In genomic region chr1:171561639-171562225, GRCm38 (mm10) we compare ENCODE assay signal across 17 mouse cellular contexts. TPM values are rescaled to one million over a fixed set of nuclear protein-coding genes. Genes with fewer than 3 reads are reported as not detected.
DNase-seq lines count a peak whose midpoint lies in the region; ATAC-seq lines count a peak whose summit lies in the region.
"Had no signal": no experiment of that assay in that cellular context is flagged by ENCODE, and none has a peak within 500 bp of the region (broad histone marks: within the 10 kb centered on the region; RNA-seq: fewer than 3 reads in every experiment).

No protein-coding gene starts in this region.

- H3K27ac ChIP-seq in midbrain, embryonic 11.5 days (ENCODE audit: low read depth, low read length) = no peak overlapping the region
- H3K27ac ChIP-seq in midbrain, embryonic 13.5 days = no peak overlapping the region
- H3K27ac ChIP-seq: forebrain, embryonic 10.5 days; heart, adult 2 months; limb, embryonic 10.5 days had no signal

- no peak for DNase-seq in midbrain, embryonic 11.5 days (ENCODE audit: low spot score, missing footprints)
- DNase-seq in R1 (ENCODE audit: low read depth, low spot score) = peak; percentile 76
- DNase-seq in liver = peak; percentile 30
- DNase-seq in left cerebral cortex, adult 9 months (ENCODE audit: low spot score in 2 of 2) = no peak
- DNase-seq in kidney, postnatal 25 days = no peak
- DNase-seq in right cerebral cortex, postnatal 25 days = no peak
- DNase-seq: cerebellum, adult 8-10 months; kidney, adult 11 months; lung, postnatal 10 days had no signal

- 67% methylated on average over 7 of the region's 11 CpGs for WGBS in midbrain, embryonic 11.5 days
- 73% methylated on average over 7 of the region's 11 CpGs for WGBS in midbrain, embryonic 13.5 days

- H3K36me3 ChIP-seq in midbrain, embryonic 11.5 days (ENCODE audit: control insufficient read depth, insufficient read depth, low read length) = no peaks in the 10 kb centered on the region
- H3K36me3 ChIP-seq in midbrain, embryonic 13.5 days = no peaks in the 10 kb centered on the region
- H3K36me3 ChIP-seq: forebrain, embryonic 10.5 days; limb, embryonic 10.5 days had no signal

- no peak overlapping the region for H3K9ac ChIP-seq in midbrain, embryonic 11.5 days (ENCODE audit: low read length)
- no peak overlapping the region for H3K9ac ChIP-seq in midbrain, embryonic 13.5 days (replicated peaks)

- H3K4me2 ChIP-seq in midbrain, embryonic 11.5 days = no peak overlapping the region
- H3K4me2 ChIP-seq in midbrain, embryonic 13.5 days (replicated peaks) = no peak overlapping the region

- no peaks in the 10 kb centered on the region for H3K9me3 ChIP-seq in midbrain, embryonic 11.5 days (ENCODE audit: control insufficient read depth, low read length)
- H3K9me3 ChIP-seq in midbrain, embryonic 13.5 days = no peaks in the 10 kb centered on the region
- H3K9me3 ChIP-seq: forebrain, embryonic 10.5 days; limb, embryonic 10.5 days had no signal

- no peaks in the 10 kb centered on the region for H3K4me1 ChIP-seq in midbrain, embryonic 11.5 days (ENCODE audit: control insufficient read depth, insufficient read depth, low read length)
- no peaks in the 10 kb centered on the region for H3K4me1 ChIP-seq in midbrain, embryonic 13.5 days (replicated peaks)

- ATAC-seq in midbrain, embryonic 11.5 days (ENCODE audit: low FRiP score) = 0 out of 2 replicates have a peak, but pooled peaks have one; percentile 35
- ATAC-seq in midbrain, embryonic 13.5 days = no peak
- peak; percentile 22 for ATAC-seq in megakaryocyte progenitor cell, adult 5-6 weeks (replicated peaks; ENCODE audit: poor library complexity)

- H3K4me3 ChIP-seq in midbrain, embryonic 11.5 days (ENCODE audit: low read depth, low read length) = no peak overlapping the region
- no peak overlapping the region for H3K4me3 ChIP-seq in midbrain, embryonic 13.5 days (replicated peaks)
- H3K4me3 ChIP-seq: forebrain, embryonic 10.5 days; heart, adult 2 months; limb, embryonic 10.5 days had no signal

- H3K27me3 ChIP-seq in midbrain, embryonic 11.5 days (ENCODE audit: control insufficient read depth, insufficient read depth, low read length) = no peaks in the 10 kb centered on the region
- H3K27me3 ChIP-seq in midbrain, embryonic 13.5 days = no peaks in the 10 kb centered on the region

RNA-seq across cellular contexts. Expression of gene Cd244a, which starts 2.7 kb away (rescaled TPM):
- not detected in 2 replicates for polyA plus RNA-seq in midbrain, embryonic 11.5 days (2014; fragmentation: Nextera tagmentation; extraction: Ambion mirVana)
- not detected in 2 replicates for polyA plus RNA-seq in midbrain, embryonic 13.5 days (2015; fragmentation: Nextera tagmentation; extraction: Ambion mirVana)
- total RNA-seq in megakaryocyte progenitor cell, adult 5-6 weeks (2015) = 5.0 and 6.5 TPM in 2 replicates
- total RNA-seq in megakaryocyte progenitor cell, adult 5-6 weeks (2017) = 6.1 and 9.8 TPM in 2 replicates
- polyA plus RNA-seq: embryonic facial prominence, embryonic 11.5 days; forebrain, embryonic 10.5 days; limb, embryonic 10.5 days had no signal

RNA-seq across cellular contexts. Expression of gene Itln1, which starts 26.6 kb away (rescaled TPM):
- polyA plus RNA-seq in midbrain, embryonic 11.5 days (2014; fragmentation: Nextera tagmentation; extraction: Ambion mirVana) = not detected in 2 replicates
- not detected in 2 replicates for polyA plus RNA-seq in midbrain, embryonic 13.5 days (2015; fragmentation: Nextera tagmentation; extraction: Ambion mirVana)
- not detected in 2 replicates for total RNA-seq in megakaryocyte progenitor cell, adult 5-6 weeks (2015)
- total RNA-seq in megakaryocyte progenitor cell, adult 5-6 weeks (2017) = not detected in 2 replicates
- total RNA-seq: heart, adult 2 months; hematopoietic stem cell, adult 5-6 weeks; monocyte, adult 5-6 weeks had no signal
- polyA plus RNA-seq: embryonic facial prominence, embryonic 11.5 days; forebrain, embryonic 10.5 days; limb, embryonic 10.5 days had no signal

RNA-seq across cellular contexts. Expression of gene Ly9, which starts 45.5 kb away (rescaled TPM):
- polyA plus RNA-seq in midbrain, embryonic 11.5 days (2014; fragmentation: Nextera tagmentation; extraction: Ambion mirVana) = not detected in 2 replicates
- polyA plus RNA-seq in midbrain, embryonic 13.5 days (2015; fragmentation: Nextera tagmentation; extraction: Ambion mirVana) = not detected in 2 replicates
- 18.9 and 20.7 TPM in 2 replicates for total RNA-seq in megakaryocyte progenitor cell, adult 5-6 weeks (2015)
- 29.4 and 30.0 TPM in 2 replicates for total RNA-seq in megakaryocyte progenitor cell, adult 5-6 weeks (2017)
- polyA plus RNA-seq: embryonic facial prominence, embryonic 11.5 days; forebrain, embryonic 10.5 days; limb, embryonic 10.5 days had no signal

RNA-seq across cellular contexts. Expression of gene Alyref2, which starts 58.5 kb away (rescaled TPM):
- polyA plus RNA-seq in midbrain, embryonic 11.5 days (2014; fragmentation: Nextera tagmentation; extraction: Ambion mirVana) = 16.2 and 16.8 TPM in 2 replicates
- 30.1 and 31.2 TPM in 2 replicates for polyA plus RNA-seq in midbrain, embryonic 13.5 days (2015; fragmentation: Nextera tagmentation; extraction: Ambion mirVana)
- 5.1 and 5.8 TPM in 2 replicates for total RNA-seq in megakaryocyte progenitor cell, adult 5-6 weeks (2015)
- 9.1 and 10.8 TPM in 2 replicates for total RNA-seq in megakaryocyte progenitor cell, adult 5-6 weeks (2017)

Comparison
In these comparisons a context has a peak if more than half of its experiments do, and no peak if none do; other contexts are left out.
1. DNase-seq: peak in R1 (single experiment) and liver (single experiment); none in midbrain, embryonic 11.5 days (single experiment), left cerebral cortex, adult 9 months (0 of 2), kidney, postnatal 25 days (0 of 2) and right cerebral cortex, postnatal 25 days (single experiment).